Mouse (Mus musculus) bone marrow, adult 2 months (tissue): ENCODE measurements around the gene Atg2b.

Experiments
- CTCF ChIP-seq: fragments of 200-500 bp; IDR thresholded peaks from 2 replicates; pipeline ENCODE4 v1.5.1; 2011; ENCODE audit warnings: low read length, control low read depth; ENCODE audit not compliant: control insufficient read depth, insufficient read depth
- POLR2A ChIP-seq: fragments of 200-500 bp; IDR thresholded peaks from 2 replicates; pipeline ENCODE4 v1.6.1; 2011; ENCODE audit warnings: low read depth, mild to moderate bottlenecking, control low read depth, low read length, borderline replicate concordance; ENCODE audit not compliant: control insufficient read depth

DNA sequence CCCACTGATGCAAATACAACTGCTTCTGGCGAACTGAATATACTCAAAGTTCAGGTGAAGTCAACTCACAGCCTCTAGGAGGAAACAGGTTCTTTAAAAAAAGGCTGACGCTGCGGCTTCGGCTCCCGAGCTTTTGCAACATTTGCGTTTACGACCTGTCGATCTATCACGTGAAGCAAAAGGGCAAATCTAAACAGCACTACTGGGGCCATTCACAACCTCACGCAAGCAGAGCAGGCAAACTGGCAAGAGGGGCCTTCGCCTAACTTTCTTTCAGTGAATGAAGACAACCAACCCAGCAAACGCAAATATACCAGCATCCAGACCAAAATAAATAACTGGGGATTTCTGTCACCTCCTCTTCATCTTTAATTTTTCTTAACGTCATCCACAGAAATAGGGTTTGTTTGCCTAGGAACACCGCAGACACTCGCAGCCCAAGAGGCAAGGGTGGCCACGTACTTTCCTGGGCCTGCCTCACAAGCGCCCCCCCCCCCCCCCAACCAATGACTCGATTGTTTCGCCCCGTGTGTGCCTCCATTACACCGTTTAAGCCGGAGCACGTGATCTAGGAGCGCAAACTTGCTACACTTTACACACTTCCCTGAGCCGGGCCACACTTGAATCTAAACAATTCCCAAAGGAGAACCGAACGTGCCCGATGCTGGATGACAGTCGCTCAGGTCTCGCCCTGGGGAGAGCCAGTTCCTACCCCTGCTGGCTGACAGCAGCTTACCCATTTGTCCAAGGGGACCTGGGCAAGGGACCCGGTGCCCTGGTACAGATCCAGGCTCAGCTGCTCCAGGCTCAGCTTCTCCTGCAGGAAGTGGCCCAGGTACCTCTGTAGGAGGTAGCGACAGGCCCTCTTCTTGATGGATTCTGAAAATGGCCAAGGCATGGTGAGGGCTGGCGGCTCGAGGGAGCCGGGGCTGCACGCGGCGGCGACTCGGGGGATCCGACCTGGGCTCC lies 794 bp downstream of the Atg2b start, which contains the start of gene Gskip:
- TF ChIP-seq POLR2A (no peak), CTCF (no peak)
